Mouse (Mus musculus) testis, adult 2 months (tissue): Measurements from ENCODE around the gene Kdm4d.
"Not testable (repeated sequence)": the region's sequence is repeated elsewhere in the genome, so short reads cannot be mapped to it uniquely, and the experiment has no call there.

Experiments used
- CTCF ChIP-seq: fragments of 200-500 bp; IDR thresholded peaks from 2 replicates; pipeline ENCODE4 v1.5.1; 2012; ENCODE audit warnings: low read depth, mild to moderate bottlenecking, inconsistent platforms, low read length, moderate library complexity; ENCODE audit not compliant: control insufficient read depth, insufficient read depth, insufficient replicate concordance
- POLR2A ChIP-seq: fragments of 200-500 bp; IDR thresholded peaks from 2 replicates; pipeline ENCODE4 v1.6.1; 2012; ENCODE audit warnings: low read depth, mild to moderate bottlenecking, inconsistent platforms, low read length, moderate library complexity; ENCODE audit not compliant: control insufficient read depth

- not testable (repeated sequence) for TF ChIP-seq CTCF, POLR2A
These were observed 36.6 kb downstream of the Kdm4d start for GRCm38 (mm10) chr9:14463668-14464067.
